Mouse (Mus musculus): ENCODE data around the gene Cdc42bpg. TPM values are rescaled to one million over a fixed set of nuclear protein-coding genes. Genes with fewer than 3 reads are reported as not detected.
A peak's percentile ranks its signal among the peaks of the same experiment; 100 is the strongest.

Gene Cdc42bpg
- total and polyA plus RNA-seq, 3 experiments = 7.0 to 13.9 (median 11.7) TPM

DNA sequence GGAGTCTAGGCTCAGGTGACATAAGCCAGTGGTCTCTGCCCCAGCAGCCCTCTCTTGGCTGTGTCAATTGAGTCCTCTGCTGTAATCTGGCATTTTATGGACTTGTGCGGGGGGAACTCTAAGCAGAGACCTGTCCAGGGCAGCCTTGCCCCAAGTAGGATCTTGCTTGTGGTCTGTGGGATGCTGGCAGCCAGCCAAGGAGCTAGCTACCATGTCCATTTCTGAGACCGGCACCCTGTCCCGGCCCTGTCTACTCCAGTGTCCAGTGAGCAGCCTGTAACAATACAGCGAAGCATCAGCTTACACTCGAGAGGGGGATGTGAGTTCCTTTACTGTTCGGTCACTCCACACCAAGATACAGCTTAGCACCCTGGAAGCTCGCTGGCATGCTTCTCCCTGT is 47.8 kb downstream of the Cdc42bpg start:
- H3K27ac ChIP-seq = no peak overlapping the region
- TF ChIP-seq POLR2A (IDR thresholded peaks at IDR 0.05; ENCODE audit: insufficient read depth, low read depth, low read length) (no peak), CTCF (IDR thresholded peaks at IDR 0.05) (no peak), EP300 (IDR thresholded peaks at IDR 0.05; ENCODE audit: insufficient read depth, low read depth, low read length) (no peak)
- H3K27me3 ChIP-seq (ENCODE audit: control insufficient read depth, insufficient read depth, low read length) = no peaks in the 10 kb centered on the region
- WGBS = 76% methylated on average over 7 of the region's 7 CpGs
- intact Hi-C loops (cut with DNase I) = no loop called here
- H3K79me2 ChIP-seq (replicated peaks; ENCODE audit: control insufficient read depth, insufficient read depth, low read length) = no peaks in the 10 kb centered on the region
- no peak overlapping the region for H3K9ac ChIP-seq (ENCODE audit: low read depth, low read length)
- H3K36me3 ChIP-seq (ENCODE audit: control insufficient read depth, insufficient read depth, low read length) = no peaks in the 10 kb centered on the region
- H3K4me3 ChIP-seq = no peak overlapping the region
- DNase-seq = no peak
- H3K4me1 ChIP-seq (ENCODE audit: control insufficient read depth, insufficient read depth, low read length) = peaks cover 1% of the 10 kb centered on the region

DNA sequence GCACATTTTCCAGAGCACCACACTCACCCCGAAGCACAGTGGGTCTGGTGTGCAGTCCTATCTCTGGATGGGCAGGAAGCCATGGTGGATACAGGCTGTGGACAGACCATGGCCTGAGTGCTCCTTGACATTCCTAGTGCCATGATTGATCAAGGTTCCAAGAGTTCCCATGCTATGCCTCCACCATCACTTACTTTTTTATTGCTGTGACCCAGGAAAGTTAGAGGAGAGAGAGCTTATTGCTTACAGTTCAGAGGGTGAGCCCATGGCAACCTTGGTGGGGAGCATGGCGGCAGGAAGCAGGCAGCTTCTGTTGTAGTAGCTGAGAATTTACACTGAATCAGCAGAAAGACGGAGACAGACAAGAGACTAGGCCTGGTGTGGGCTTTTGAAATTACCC is 55.0 kb downstream of the Cdc42bpg start:
- TF ChIP-seq EP300 (IDR thresholded peaks at IDR 0.05; ENCODE audit: insufficient read depth, low read depth, low read length) (no peak), CTCF (IDR thresholded peaks at IDR 0.05) (no peak), POLR2A (IDR thresholded peaks at IDR 0.05; ENCODE audit: insufficient read depth, low read depth, low read length) (no peak)
- Histone ChIP-seq H3K27me3 (ENCODE audit: control insufficient read depth, insufficient read depth, low read length) (no peaks in the 10 kb centered on the region), H3K4me1 (ENCODE audit: control insufficient read depth, insufficient read depth, low read length) (peaks cover 4% of the 10 kb centered on the region; the same call in 1 of the 2 replicates), H3K36me3 (ENCODE audit: control insufficient read depth, insufficient read depth, low read length) (peaks cover 18% of the 10 kb centered on the region), H3K4me3 (no peak overlapping the region), H3K27ac (no peak overlapping the region), H3K79me2 (replicated peaks; ENCODE audit: control insufficient read depth, insufficient read depth, low read length) (peaks cover 4% of the 10 kb centered on the region; the same call in 1 of the 2 replicates), H3K9ac (ENCODE audit: low read depth, low read length) (no peak overlapping the region)
- WGBS = 82% methylated on average over 3 of the region's 3 CpGs
- intact Hi-C loops (cut with DNase I) = loop anchor here (2.0 kb wide), 1 partner anchor 16 kb away; no protein-coding TSS in a partner anchor
- DNase-seq = no peak

DNA sequence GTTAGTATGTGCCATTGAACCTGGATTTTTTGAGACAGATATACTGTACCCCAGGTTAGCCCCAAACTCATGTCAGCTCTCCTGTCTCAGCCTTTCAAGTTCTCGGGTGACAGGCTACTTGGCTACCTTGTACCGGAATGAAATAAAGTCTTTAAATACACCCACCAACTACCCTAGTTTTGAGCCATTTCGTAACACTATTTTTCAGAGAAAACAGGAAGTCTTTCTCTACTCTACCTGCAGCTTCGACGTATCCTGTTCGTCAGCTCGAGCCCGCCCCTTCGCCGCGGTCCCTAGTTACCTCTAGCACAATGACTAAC is 56.8 kb downstream of the Cdc42bpg start:
- Histone ChIP-seq H3K4me3 (peak overlapping the region; percentile 89), H3K36me3 (ENCODE audit: control insufficient read depth, insufficient read depth, low read length) (peaks cover 34% of the 10 kb centered on the region), H3K9ac (ENCODE audit: low read depth, low read length) (peak overlapping the region; percentile 33; the same call in 1 of the 2 replicates), H3K79me2 (replicated peaks; ENCODE audit: control insufficient read depth, insufficient read depth, low read length) (peaks cover 5% of the 10 kb centered on the region; the same call in 1 of the 2 replicates), H3K4me1 (ENCODE audit: control insufficient read depth, insufficient read depth, low read length) (peaks cover 4% of the 10 kb centered on the region; the same call in 1 of the 2 replicates), H3K27ac (peak overlapping the region; percentile 87), H3K27me3 (ENCODE audit: control insufficient read depth, insufficient read depth, low read length) (no peaks in the 10 kb centered on the region)
- TF ChIP-seq CTCF (IDR thresholded peaks at IDR 0.05) (no peak), EP300 (IDR thresholded peaks at IDR 0.05; ENCODE audit: insufficient read depth, low read depth, low read length) (no peak), POLR2A (IDR thresholded peaks at IDR 0.05; ENCODE audit: insufficient read depth, low read depth, low read length) (no peak; the same call in 1 of the 2 replicates)
- intact Hi-C loops (cut with DNase I) = no loop called here
- DNase-seq = no peak
- under 1% methylated on average over 11 of the region's 11 CpGs for WGBS

DNA sequence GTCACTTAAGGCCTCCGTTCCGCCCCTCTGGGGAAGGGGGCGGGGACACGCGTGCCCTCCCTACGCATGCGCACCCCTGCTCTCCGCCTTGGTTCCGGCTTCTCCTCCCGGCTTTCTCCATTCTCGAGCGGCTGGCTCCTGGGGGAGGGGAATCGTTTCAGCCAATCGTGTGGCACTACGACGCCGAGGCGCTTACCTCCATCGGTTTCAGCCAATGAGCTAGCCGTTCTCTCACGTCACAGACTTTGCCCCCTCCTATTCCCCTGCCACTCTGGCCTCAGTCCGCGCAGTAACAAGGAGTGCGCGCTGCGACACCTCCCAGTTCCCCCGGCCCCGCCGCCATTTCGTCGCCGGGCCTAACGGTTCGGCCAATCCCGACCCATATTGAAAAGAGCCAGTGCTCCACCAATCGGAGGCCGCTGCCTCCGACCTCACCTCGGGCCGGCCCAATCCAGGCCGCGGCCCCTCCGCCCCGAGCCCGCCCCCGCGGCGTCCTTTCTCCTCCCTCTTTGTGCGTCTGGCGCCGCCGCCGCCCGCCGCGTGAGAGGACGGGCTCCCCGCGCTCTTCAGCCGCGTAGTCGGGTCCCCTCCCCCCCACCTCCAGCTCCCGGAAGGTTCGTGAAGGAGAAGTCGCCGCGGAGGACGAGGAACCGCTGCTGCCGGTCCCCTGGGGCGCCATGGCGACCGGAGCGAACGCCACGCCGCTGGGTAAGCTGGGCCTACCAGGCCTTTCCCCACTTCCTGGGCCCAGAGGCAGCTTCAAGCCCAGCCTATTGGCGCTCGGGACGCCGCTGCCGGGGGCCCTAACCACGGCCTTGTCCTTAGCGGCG is 57.4 kb downstream of the Cdc42bpg start, which contains the start of gene Sf1:
Gene Sf1 (plus strand): TSS at position 280 of the 830 bp plus-strand sequence.
- peak; percentile 72 for TF ChIP-seq POLR2A (IDR thresholded peaks at IDR 0.05; ENCODE audit: insufficient read depth, low read depth, low read length)
- TF ChIP-seq EP300 (IDR thresholded peaks at IDR 0.05; ENCODE audit: insufficient read depth, low read depth, low read length) = no peak; the same call in none of the 2 replicates
- no peak for TF ChIP-seq CTCF (IDR thresholded peaks at IDR 0.05)
- Histone ChIP-seq H3K79me2 (replicated peaks; ENCODE audit: control insufficient read depth, insufficient read depth, low read length) (peaks cover 5% of the 10 kb centered on the region; the same call in 1 of the 2 replicates), H3K4me3 (peak within 1 kb of the TSS; percentile 89), H3K27me3 (ENCODE audit: control insufficient read depth, insufficient read depth, low read length) (no peaks in the 10 kb centered on the region), H3K9ac (ENCODE audit: low read depth, low read length) (peak within 1 kb of the TSS; percentile 98), H3K27ac (peak within 1 kb of the TSS; percentile 98), H3K36me3 (ENCODE audit: control insufficient read depth, insufficient read depth, low read length) (peaks cover 40% of the 10 kb centered on the region), H3K4me1 (ENCODE audit: control insufficient read depth, insufficient read depth, low read length) (peaks cover 4% of the 10 kb centered on the region; the same call in 1 of the 2 replicates)
- intact Hi-C loops (cut with DNase I) = no loop called here
- peak; percentile 99 to 100 for DNase-seq
- under 1% methylated on average over 85 of the region's 85 CpGs for WGBS

DNA sequence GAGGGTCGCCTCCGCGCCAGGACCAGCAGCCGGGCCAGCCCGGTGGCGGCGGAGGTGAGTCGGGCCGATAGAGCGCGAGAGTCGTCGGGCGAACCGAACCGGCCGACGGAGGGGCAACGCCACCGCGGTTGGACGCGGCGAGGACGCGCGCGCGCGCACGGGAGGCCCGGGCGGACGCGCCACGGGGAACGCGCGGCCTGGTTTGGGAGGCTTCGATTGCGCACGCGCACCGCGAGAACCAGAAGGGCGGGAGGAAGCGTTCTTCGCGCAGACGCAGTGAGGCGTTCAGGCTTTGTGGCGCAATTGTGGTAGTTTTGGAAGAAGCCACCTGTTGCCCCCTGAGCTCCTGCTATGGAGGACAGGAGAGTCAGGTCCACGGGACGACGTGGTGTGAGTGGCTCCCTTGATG is 58.1 kb downstream of the Cdc42bpg start:
- Histone ChIP-seq H3K27ac (peak overlapping the region; percentile 98), H3K36me3 (ENCODE audit: control insufficient read depth, insufficient read depth, low read length) (peaks cover 45% of the 10 kb centered on the region), H3K4me3 (peak overlapping the region; percentile 89), H3K9ac (ENCODE audit: low read depth, low read length) (peak overlapping the region; percentile 98), H3K27me3 (ENCODE audit: control insufficient read depth, insufficient read depth, low read length) (no peaks in the 10 kb centered on the region), H3K79me2 (replicated peaks; ENCODE audit: control insufficient read depth, insufficient read depth, low read length) (peaks cover 5% of the 10 kb centered on the region; the same call in 1 of the 2 replicates), H3K4me1 (ENCODE audit: control insufficient read depth, insufficient read depth, low read length) (peaks cover 4% of the 10 kb centered on the region; the same call in 1 of the 2 replicates)
- WGBS = under 1% methylated on average over 55 of the region's 55 CpGs
- peak; percentile 94 for DNase-seq
- intact Hi-C loops (cut with DNase I) = no loop called here
- TF ChIP-seq EP300 (IDR thresholded peaks at IDR 0.05; ENCODE audit: insufficient read depth, low read depth, low read length) = peak; percentile 29; the same call in 1 of the 2 replicates
- peak; percentile 42; the same call in 1 of the 2 replicates for TF ChIP-seq POLR2A (IDR thresholded peaks at IDR 0.05; ENCODE audit: insufficient read depth, low read depth, low read length)
- TF ChIP-seq CTCF (IDR thresholded peaks at IDR 0.05) = no peak
